Mouse (Mus musculus) neural tube, embryonic 13.5 days (tissue): ENCODE data around the gene Sun1. TPM values are rescaled to one million over a fixed set of nuclear protein-coding genes. Genes with fewer than 3 reads are reported as not detected.

ENCODE experiments used
- ATAC-seq: fragments of 200-750 bp; cut with Nextera tagmentation; 2 replicates; pipeline ENCODE4 v1.8.0; 2017; ENCODE audit warnings: low read depth, mild to moderate bottlenecking, moderate TSS enrichment, moderate library complexity
- H3K27ac ChIP-seq: fragments of 300-500 bp; sonication (generic); replicated peaks from 2 replicates; pipeline ENCODE4 v1.5.1; 2015; ENCODE audit warnings: moderate library complexity, mild to moderate bottlenecking, inconsistent platforms
- H3K27me3 ChIP-seq: fragments of 300-500 bp; sonication (generic); 2 replicates; pipeline ENCODE4 v1.6.1; 2015; ENCODE audit warnings: mild to moderate bottlenecking, inconsistent platforms
- H3K36me3 ChIP-seq: fragments of 300-500 bp; sonication (generic); 2 replicates; pipeline ENCODE4 v1.6.1; 2015; ENCODE audit warnings: mild to moderate bottlenecking, inconsistent platforms
- H3K4me1 ChIP-seq: fragments of 300-500 bp; sonication (generic); replicated peaks from 2 replicates; pipeline ENCODE4 v1.6.1; 2015; ENCODE audit warnings: inconsistent platforms
- H3K4me2 ChIP-seq: fragments of 300-500 bp; sonication (generic); 2 replicates; pipeline ENCODE4 v1.6.1; 2015; ENCODE audit warnings: inconsistent platforms, mild to moderate bottlenecking, moderate library complexity
- H3K4me3 ChIP-seq: fragments of 300-500 bp; sonication (generic); 2 replicates; pipeline ENCODE4 v1.5.1; 2015; ENCODE audit warnings: mild to moderate bottlenecking, inconsistent platforms
- H3K9ac ChIP-seq: fragments of 300-500 bp; sonication (generic); 2 replicates; pipeline ENCODE4 v1.6.1; 2015; ENCODE audit warnings: moderate library complexity, mild to moderate bottlenecking, inconsistent platforms
- H3K9me3 ChIP-seq: fragments of 300-500 bp; sonication (generic); 2 replicates; pipeline ENCODE4 v1.6.1; 2016; ENCODE audit warnings: inconsistent platforms
- WGBS: fragments of 180-500 bp; shearing (Covaris S2); methylation state at CpG from one replicate; pipeline ENCODE4 v1.1.7; 2015; 5-methylcytosine and 5-hydroxymethylcytosine counted together
- polyA plus RNA-seq: library from polyadenylated mRNA; unstranded; fragments of >200 nt; fragmentation: Nextera tagmentation; extraction: Ambion mirVana; gene quantifications from 2 replicates; pipeline ENCODE4 v1.2.1, GENCODE M21; 2015

Sun1 gene
- polyA plus RNA-seq, 1 experiment from 2014 or later = 40.4 TPM

DNA sequence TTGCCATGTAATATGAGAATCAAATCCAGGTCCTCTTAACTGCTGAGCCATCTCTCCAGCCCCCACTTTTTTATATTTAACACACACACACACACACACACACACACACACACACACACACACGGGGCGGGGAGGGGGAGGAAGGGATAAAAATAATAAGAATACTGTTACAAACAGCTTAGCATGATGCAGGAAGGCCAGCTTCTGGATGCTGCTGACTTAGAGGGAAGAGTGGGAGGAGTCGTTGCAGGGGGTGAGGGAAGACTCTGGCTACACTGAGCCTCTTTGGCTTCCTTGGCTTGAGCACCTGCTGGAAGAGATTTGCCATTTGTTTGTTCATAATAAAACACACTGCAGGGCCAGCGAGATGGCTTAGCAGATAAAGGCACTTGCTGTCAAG, 15.5 kb upstream of the Sun1 start:
- H3K4me2 ChIP-seq = no peak overlapping the region
- H3K9ac ChIP-seq = no peak overlapping the region
- H3K4me3 ChIP-seq = no peak overlapping the region
- H3K27ac ChIP-seq = 0 out of 2 replicates have a peak overlapping the region, but pooled peaks have one; percentile 24
- 90% methylated on average over 4 of the region's 4 CpGs for WGBS
- ATAC-seq = no peak
- peaks cover 79% of the 10 kb centered on the region for H3K36me3 ChIP-seq
- H3K27me3 ChIP-seq = no peaks in the 10 kb centered on the region
- H3K4me1 ChIP-seq = no peaks in the 10 kb centered on the region
- H3K9me3 ChIP-seq = no peaks in the 10 kb centered on the region

DNA sequence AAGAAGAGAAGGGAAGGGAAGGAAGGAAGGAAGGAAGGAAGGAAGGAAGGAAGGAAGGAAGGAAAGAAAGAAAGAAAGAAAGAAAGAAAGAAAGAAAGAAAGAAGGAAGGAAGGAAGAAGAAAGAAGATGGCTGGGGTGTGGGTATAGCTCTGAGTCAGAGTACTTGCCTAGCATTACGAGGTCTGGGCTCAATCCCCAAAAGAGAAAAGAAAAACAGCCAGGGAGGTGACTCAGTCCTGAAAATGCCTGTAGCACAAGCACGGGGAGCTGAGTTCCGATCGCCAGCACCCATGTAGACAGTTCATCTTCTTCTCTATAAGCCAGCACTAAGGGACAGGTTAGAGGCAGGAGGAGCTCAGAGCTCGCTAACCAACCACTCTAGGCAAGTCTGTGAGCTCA, 10.7 kb upstream of the Sun1 start:
- no peak for ATAC-seq

DNA sequence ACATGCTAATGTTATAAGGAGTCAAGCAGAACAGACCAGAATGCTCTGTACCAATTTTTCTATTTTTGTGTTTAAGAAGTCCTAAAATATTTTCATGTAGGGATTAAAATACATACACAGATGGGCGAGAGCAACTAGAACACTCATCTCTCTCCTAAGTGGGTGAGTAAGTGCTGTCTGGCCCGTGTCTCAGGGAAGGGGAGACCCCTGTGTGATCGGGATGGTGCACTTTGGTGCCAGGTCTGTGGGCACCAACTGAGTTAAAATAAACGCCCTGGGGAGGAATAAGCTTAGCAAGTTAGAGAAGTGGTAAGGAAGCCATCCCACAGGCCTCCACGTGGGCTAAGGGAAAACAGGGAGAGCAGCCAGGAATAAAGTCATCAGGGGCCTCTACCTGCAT, 9.5 kb upstream of the Sun1 start:
- Histone ChIP-seq H3K4me3 (no peak overlapping the region), H3K36me3 (peaks cover 20% of the 10 kb centered on the region), H3K4me2 (no peak overlapping the region), H3K9ac (no peak overlapping the region), H3K27ac (no peak overlapping the region), H3K4me1 (no peaks in the 10 kb centered on the region), H3K9me3 (no peaks in the 10 kb centered on the region), H3K27me3 (no peaks in the 10 kb centered on the region)
- ATAC-seq = no peak
- 79% methylated on average over 5 of the region's 5 CpGs for WGBS

More for the DNA sequence above, 10.7 kb upstream of the Sun1 start:
- peaks cover 32% of the 10 kb centered on the region for H3K36me3 ChIP-seq
- no peak overlapping the region for H3K4me3 ChIP-seq
- WGBS = 95% methylated on average over 5 of the region's 5 CpGs
- H3K4me2 ChIP-seq = no peak overlapping the region
- no peaks in the 10 kb centered on the region for H3K4me1 ChIP-seq
- H3K9ac ChIP-seq = no peak overlapping the region
- H3K27ac ChIP-seq = no peak overlapping the region
- H3K9me3 ChIP-seq = no peaks in the 10 kb centered on the region
- H3K27me3 ChIP-seq = no peaks in the 10 kb centered on the region

- H3K4me2 ChIP-seq = no peak overlapping the region
- no peaks in the 10 kb centered on the region for H3K27me3 ChIP-seq
- ATAC-seq = no peak
- H3K4me1 ChIP-seq = peaks cover 31% of the 10 kb centered on the region
- no peak overlapping the region for H3K4me3 ChIP-seq
- no peak overlapping the region for H3K9ac ChIP-seq
- H3K27ac ChIP-seq = no peak overlapping the region
- WGBS = 89% methylated on average over 3 of the region's 3 CpGs
- no peaks in the 10 kb centered on the region for H3K36me3 ChIP-seq
- H3K9me3 ChIP-seq = no peaks in the 10 kb centered on the region
Measured at GRCm38 (mm10) chr5:139198779-139199178, 1.7 kb upstream of the Sun1 start.

DNA sequence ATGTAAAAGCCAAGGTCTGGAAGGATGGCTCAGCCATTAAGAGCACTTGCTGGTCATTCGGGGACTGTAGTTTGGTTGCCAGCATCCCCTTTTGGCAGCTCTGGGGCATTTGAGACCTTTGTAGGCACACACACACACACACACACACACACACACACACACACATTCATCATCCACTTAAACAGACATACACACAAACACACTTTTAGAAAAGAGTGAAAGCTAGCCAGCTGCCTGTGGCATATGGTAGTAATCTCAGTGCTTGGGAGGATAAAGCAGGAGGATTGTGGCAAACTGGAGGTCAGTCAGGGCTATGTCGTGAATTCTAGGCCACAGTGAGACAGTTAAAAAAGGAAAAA, 822 bp upstream of the Sun1 start:
- Histone ChIP-seq H3K9me3 (no peaks in the 10 kb centered on the region), H3K4me1 (peaks cover 37% of the 10 kb centered on the region), H3K4me3 (peak overlapping the region; percentile 84), H3K27ac (peak overlapping the region; percentile 91), H3K27me3 (no peaks in the 10 kb centered on the region), H3K4me2 (peak overlapping the region; percentile 87), H3K9ac (peak overlapping the region; percentile 89), H3K36me3 (no peaks in the 10 kb centered on the region)
- WGBS = 36% methylated on average over 2 of the region's 2 CpGs
- ATAC-seq = no peak

GRCm38 (mm10) chr5:139200770-139201569, 533 bp downstream of the Sun1 start:
- peak overlapping the region; percentile 89 for H3K9ac ChIP-seq
- peak overlapping the region; percentile 84 for H3K4me3 ChIP-seq
- peaks cover 45% of the 10 kb centered on the region for H3K4me1 ChIP-seq
- WGBS = 1% methylated on average over 55 of the region's 57 CpGs
- H3K36me3 ChIP-seq = no peaks in the 10 kb centered on the region
- H3K27ac ChIP-seq = peak overlapping the region; percentile 68
- no peaks in the 10 kb centered on the region for H3K9me3 ChIP-seq
- H3K4me2 ChIP-seq = peak overlapping the region; percentile 87
- ATAC-seq = peak; percentile 68
- H3K27me3 ChIP-seq = no peaks in the 10 kb centered on the region

DNA sequence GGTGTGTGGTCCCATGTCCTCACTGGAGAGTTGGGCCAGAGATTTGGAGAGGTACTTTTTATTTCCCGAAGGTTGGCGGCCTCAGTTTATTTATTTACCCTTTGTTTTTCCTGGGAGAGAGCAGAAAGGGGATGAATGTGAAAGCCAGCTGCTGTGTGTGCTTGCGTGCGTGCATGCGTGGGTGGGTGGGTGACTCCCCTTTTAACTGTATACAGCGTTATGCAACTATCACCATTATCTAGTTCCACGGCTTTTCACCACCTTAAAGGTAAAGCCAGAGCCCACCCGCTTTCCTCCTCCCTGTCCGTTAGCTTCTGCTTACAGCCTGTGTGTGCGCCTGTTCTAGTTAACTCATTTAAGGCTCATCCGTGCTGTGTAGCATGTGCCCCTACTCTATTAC, 1.7 kb downstream of the Sun1 start:
- Histone ChIP-seq H3K4me3 (peak overlapping the region; percentile 84), H3K36me3 (no peaks in the 10 kb centered on the region), H3K27ac (no peak overlapping the region), H3K27me3 (no peaks in the 10 kb centered on the region), H3K4me2 (peak overlapping the region; percentile 87), H3K9me3 (no peaks in the 10 kb centered on the region), H3K4me1 (peaks cover 53% of the 10 kb centered on the region), H3K9ac (peak overlapping the region; percentile 89)
- 71% methylated on average over 11 of the region's 11 CpGs for WGBS
- no peak for ATAC-seq

GRCm38 (mm10) chr5:139203312-139203711, 2.9 kb downstream of the Sun1 start:
- 93% methylated on average over 5 of the region's 5 CpGs for WGBS
- H3K27ac ChIP-seq = no peak overlapping the region

GRCm38 (mm10) chr5:139206081-139206480, 5.6 kb downstream of the Sun1 start:
- H3K4me1 ChIP-seq = peaks cover 51% of the 10 kb centered on the region
- H3K4me3 ChIP-seq = no peak overlapping the region
- 62% methylated on average over 4 of the region's 4 CpGs for WGBS
- no peaks in the 10 kb centered on the region for H3K9me3 ChIP-seq
- peak overlapping the region; percentile 13; the same call in 1 of the 2 replicates for H3K9ac ChIP-seq
- ATAC-seq = no peak
- H3K4me2 ChIP-seq = no peak overlapping the region
- H3K27ac ChIP-seq = peak overlapping the region; percentile 14; the same call in 1 of the 2 replicates
- no peaks in the 10 kb centered on the region for H3K27me3 ChIP-seq
- H3K36me3 ChIP-seq = peaks cover 24% of the 10 kb centered on the region

More at GRCm38 (mm10) chr5:139203312-139203711, 2.9 kb downstream of the Sun1 start:
- ATAC-seq = no peak
- Histone ChIP-seq H3K27me3 (no peaks in the 10 kb centered on the region), H3K4me2 (no peak overlapping the region), H3K9me3 (no peaks in the 10 kb centered on the region), H3K4me3 (no peak overlapping the region), H3K4me1 (peaks cover 58% of the 10 kb centered on the region), H3K36me3 (no peaks in the 10 kb centered on the region), H3K9ac (no peak overlapping the region)

DNA sequence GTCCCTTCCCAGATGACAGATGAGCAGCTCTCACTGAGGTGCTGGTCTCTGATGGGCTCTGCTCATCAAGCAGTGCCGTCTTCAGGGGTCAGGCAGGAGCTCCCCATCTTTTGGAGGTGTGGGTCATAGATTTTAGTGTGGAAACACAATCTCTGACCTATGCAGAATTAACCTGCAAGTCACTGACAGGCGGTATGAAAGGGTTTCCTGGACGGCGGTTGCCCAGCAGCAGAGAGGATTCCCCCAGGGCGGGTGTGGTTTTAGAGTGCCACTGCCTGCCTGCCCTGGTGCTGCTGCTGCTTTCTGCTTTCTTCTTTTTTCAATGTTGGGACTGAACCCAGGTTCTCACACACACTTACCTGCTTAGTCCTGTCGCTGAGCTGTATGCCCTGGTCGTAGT, 6.1 kb downstream of the Sun1 start:
- H3K4me3 ChIP-seq = no peak overlapping the region
- WGBS = 74% methylated on average over 7 of the region's 7 CpGs
- peak overlapping the region; percentile 13; the same call in 1 of the 2 replicates for H3K9ac ChIP-seq
- peaks cover 47% of the 10 kb centered on the region for H3K4me1 ChIP-seq
- no peak for ATAC-seq
- no peak overlapping the region for H3K4me2 ChIP-seq
- no peaks in the 10 kb centered on the region for H3K27me3 ChIP-seq
- H3K9me3 ChIP-seq = no peaks in the 10 kb centered on the region
- H3K36me3 ChIP-seq = peaks cover 24% of the 10 kb centered on the region
- H3K27ac ChIP-seq = peak overlapping the region; percentile 14; the same call in 1 of the 2 replicates

DNA sequence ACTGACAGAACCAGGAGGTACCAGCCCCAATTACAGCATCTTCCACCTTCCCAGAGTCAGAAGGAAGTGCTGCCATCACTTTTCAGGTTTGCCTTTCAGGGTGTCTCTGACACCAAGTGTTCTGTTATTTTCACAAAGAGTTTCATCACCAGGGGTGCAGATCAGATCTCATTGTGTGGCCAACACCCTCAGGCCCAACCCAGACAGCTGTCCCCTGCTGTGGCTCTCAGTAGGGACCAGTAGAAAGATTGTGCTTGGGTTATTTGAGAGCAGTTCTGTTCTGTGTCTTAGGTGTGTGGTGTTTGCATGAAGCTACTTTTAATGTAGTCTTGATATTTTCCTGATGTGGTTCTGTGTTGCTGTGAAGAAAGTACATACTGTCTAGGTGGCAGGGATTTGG, 7.7 kb downstream of the Sun1 start:
- Histone ChIP-seq H3K4me2 (no peak overlapping the region), H3K4me3 (no peak overlapping the region), H3K4me1 (peaks cover 33% of the 10 kb centered on the region), H3K9me3 (no peaks in the 10 kb centered on the region), H3K27me3 (no peaks in the 10 kb centered on the region), H3K36me3 (peaks cover 33% of the 10 kb centered on the region), H3K9ac (no peak overlapping the region), H3K27ac (no peak overlapping the region)
- no peak for ATAC-seq

DNA sequence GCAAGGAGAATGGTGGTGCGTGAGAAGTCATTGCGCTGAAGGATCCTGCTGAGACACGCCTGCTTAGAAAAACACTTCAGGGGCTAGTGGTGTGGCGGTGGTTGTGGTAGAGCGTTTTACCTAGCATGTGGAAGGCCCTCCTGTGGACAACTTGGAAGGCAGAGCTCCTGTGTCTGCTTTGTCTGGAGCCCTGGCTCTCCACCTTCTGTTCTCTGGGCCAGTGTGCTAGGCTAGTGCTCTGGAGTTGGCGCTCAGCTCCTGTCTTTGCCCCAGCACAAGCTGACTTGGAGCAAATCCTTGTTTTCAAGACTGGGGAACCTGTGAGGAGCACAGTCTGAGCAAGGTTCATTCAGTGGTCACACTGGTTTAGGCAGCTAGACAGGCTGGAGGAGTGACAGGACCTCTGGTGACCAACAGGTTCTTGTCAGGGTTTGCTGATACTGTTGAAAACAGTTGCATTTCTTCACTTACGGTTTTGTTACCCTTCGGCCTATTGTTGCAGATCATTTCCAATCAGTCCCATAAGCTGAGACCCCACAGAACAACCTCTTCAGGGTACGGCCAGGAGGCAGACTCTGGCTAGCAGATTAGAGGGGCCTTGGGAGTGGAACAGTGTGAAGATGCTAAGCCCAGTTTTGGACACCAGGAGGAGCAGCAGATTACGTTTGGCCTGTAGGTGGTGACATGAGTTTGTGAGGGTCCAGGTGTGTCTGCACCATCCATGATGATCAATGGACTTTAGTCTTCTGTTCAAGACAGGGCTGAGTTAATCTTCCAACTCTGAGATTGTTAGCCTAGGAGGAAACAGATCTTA, 8.6 kb downstream of the Sun1 start:
- Histone ChIP-seq H3K4me1 (peaks cover 24% of the 10 kb centered on the region), H3K9ac (no peak overlapping the region), H3K9me3 (no peaks in the 10 kb centered on the region), H3K27me3 (no peaks in the 10 kb centered on the region), H3K36me3 (peaks cover 33% of the 10 kb centered on the region), H3K4me2 (no peak overlapping the region), H3K27ac (no peak overlapping the region), H3K4me3 (no peak overlapping the region)
- ATAC-seq = no peak
- WGBS = 90% methylated on average over 10 of the region's 10 CpGs
